Mouse (Mus musculus) limb, embryonic 10.5 days (tissue): ENCODE measurements around the gene Snx11. TPM values are rescaled to one million over a fixed set of nuclear protein-coding genes. Genes with fewer than 3 reads are reported as not detected.

ENCODE experiments used
- DNase-seq: peaks from one replicate; pipeline ENCODE4 v3.0.0-alpha.2; 2017; ENCODE audit warnings: low spot score
- H3K27ac ChIP-seq: fragments of 300-500 bp; sonication (generic); 2 replicates; pipeline ENCODE4 v1.5.1; 2016; ENCODE audit warnings: mild to moderate bottlenecking
- H3K27me3 ChIP-seq: fragments of 300-500 bp; sonication (generic); 2 replicates; pipeline ENCODE4 v1.6.1; 2016; ENCODE audit warnings: low read depth, mild to moderate bottlenecking; ENCODE audit not compliant: poor library complexity, severe bottlenecking
- H3K36me3 ChIP-seq: fragments of 300-500 bp; sonication (generic); 2 replicates; pipeline ENCODE4 v1.6.1; 2016; ENCODE audit warnings: mild to moderate bottlenecking, moderate library complexity
- H3K4me1 ChIP-seq: fragments of 300-500 bp; sonication (generic); 2 replicates; pipeline ENCODE4 v1.6.1; 2016
- H3K4me3 ChIP-seq: fragments of 300-500 bp; sonication (generic); 2 replicates; pipeline ENCODE4 v1.5.1; 2016; ENCODE audit warnings: mild to moderate bottlenecking, moderate library complexity
- H3K9me3 ChIP-seq: fragments of 300-500 bp; sonication (generic); replicated peaks from 2 replicates; pipeline ENCODE4 v1.6.1; 2016; ENCODE audit warnings: mild to moderate bottlenecking
- WGBS: fragments of 180-500 bp; shearing (Covaris S2); methylation state at CpG from one replicate; pipeline ENCODE4 v1.1.7; 2016; 5-methylcytosine and 5-hydroxymethylcytosine counted together
- polyA plus RNA-seq: library from polyadenylated mRNA; unstranded; fragments of >200 nt; fragmentation: Nextera tagmentation; extraction: Ambion mirVana; gene quantifications from 2 replicates; pipeline ENCODE4 v1.2.1, GENCODE M21; 2016

Gene Snx11
- polyA plus RNA-seq, 1 experiment from 2014 or later: 21.4 TPM

- WGBS: 78% methylated on average over 4 of the region's 4 CpGs
- Histone ChIP-seq H3K4me3 (no peak overlapping the region), H3K9me3 (no peaks in the 10 kb centered on the region), H3K36me3 (no peaks in the 10 kb centered on the region), H3K27ac (no peak overlapping the region), H3K4me1 (peaks cover 27% of the 10 kb centered on the region), H3K27me3 (peaks cover 62% of the 10 kb centered on the region)
- no peak for DNase-seq
Observed at GRCm38 (mm10) chr11:96743891-96744290, 33.5 kb downstream of the Snx11 start.

GRCm38 (mm10) chr11:96743000-96743399 lies 34.4 kb downstream of the Snx11 start:
- no peak for DNase-seq
- H3K36me3 ChIP-seq: no peaks in the 10 kb centered on the region
- peaks cover 33% of the 10 kb centered on the region for H3K4me1 ChIP-seq
- H3K27me3 ChIP-seq: peaks cover 71% of the 10 kb centered on the region
- no peaks in the 10 kb centered on the region for H3K9me3 ChIP-seq
- H3K27ac ChIP-seq: no peak overlapping the region
- no peak overlapping the region for H3K4me3 ChIP-seq
- 72% methylated on average over 11 of the region's 11 CpGs for WGBS

DNA sequence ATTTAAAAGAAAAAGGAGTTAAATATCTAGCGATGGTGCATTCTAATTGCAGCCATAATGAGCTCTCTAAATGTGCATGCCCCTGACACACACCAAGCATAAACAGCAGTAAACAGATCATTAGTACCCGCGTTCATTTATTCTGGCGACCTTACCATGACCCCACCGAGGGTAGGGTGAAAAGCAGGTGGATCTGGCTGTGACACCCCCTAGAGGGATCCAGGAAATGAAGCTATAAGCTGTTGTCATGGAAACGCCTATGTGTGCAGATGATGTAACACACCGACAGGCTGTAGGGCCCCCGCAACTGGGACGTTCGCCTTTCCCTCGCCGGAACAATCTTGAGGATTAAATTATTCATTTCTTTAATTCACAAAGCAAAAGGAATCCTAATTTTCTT lies 35.4 kb downstream of the Snx11 start:
- Histone ChIP-seq H3K27me3 (peaks cover 77% of the 10 kb centered on the region), H3K9me3 (no peaks in the 10 kb centered on the region), H3K27ac (no peak overlapping the region), H3K4me3 (no peak overlapping the region), H3K36me3 (no peaks in the 10 kb centered on the region), H3K4me1 (peaks cover 34% of the 10 kb centered on the region)
- WGBS: 25% methylated on average over 12 of the region's 12 CpGs
- DNase-seq: no peak

GRCm38 (mm10) chr11:96740796-96741195 lies 36.6 kb downstream of the Snx11 start:
- Histone ChIP-seq H3K36me3 (no peaks in the 10 kb centered on the region), H3K27ac (no peak overlapping the region), H3K4me3 (no peak overlapping the region), H3K9me3 (no peaks in the 10 kb centered on the region), H3K27me3 (peaks cover 80% of the 10 kb centered on the region), H3K4me1 (peaks cover 46% of the 10 kb centered on the region)
- 74% methylated on average over 12 of the region's 12 CpGs for WGBS
- DNase-seq: no peak

- DNase-seq: no peak
- Histone ChIP-seq H3K4me1 (peaks cover 44% of the 10 kb centered on the region), H3K27ac (no peak overlapping the region), H3K4me3 (no peak overlapping the region), H3K9me3 (no peaks in the 10 kb centered on the region), H3K36me3 (no peaks in the 10 kb centered on the region), H3K27me3 (peaks cover 69% of the 10 kb centered on the region)
- WGBS: 58% methylated on average over 14 of the region's 14 CpGs
Observed at GRCm38 (mm10) chr11:96737673-96738471, 39.5 kb downstream of the Snx11 start.

DNA sequence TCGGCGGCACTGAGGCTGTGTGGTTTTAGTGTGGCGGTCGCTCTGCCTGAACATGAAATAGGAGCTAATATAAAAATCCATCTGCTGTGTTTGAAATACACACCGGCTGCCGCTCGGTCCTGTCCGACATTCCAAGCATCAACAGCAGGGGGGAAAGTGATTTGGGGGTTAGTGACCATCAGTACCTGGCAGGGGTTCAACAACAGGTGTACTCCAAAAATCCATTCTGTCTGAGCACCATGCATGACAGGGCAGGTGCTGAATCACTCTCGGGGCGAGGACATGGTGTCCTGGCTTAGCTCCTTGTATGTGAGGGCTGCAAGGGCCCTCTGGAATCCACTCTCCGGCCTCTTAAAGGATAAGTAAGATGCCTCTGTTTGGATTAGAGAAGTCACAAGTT lies 41.0 kb downstream of the Snx11 start:
- no peak for DNase-seq
- WGBS: 28% methylated on average over 11 of the region's 11 CpGs
- Histone ChIP-seq H3K27me3 (peaks cover 68% of the 10 kb centered on the region), H3K9me3 (no peaks in the 10 kb centered on the region), H3K36me3 (no peaks in the 10 kb centered on the region), H3K4me3 (peak overlapping the region; percentile 42), H3K4me1 (peaks cover 35% of the 10 kb centered on the region), H3K27ac (no peak overlapping the region)

DNA sequence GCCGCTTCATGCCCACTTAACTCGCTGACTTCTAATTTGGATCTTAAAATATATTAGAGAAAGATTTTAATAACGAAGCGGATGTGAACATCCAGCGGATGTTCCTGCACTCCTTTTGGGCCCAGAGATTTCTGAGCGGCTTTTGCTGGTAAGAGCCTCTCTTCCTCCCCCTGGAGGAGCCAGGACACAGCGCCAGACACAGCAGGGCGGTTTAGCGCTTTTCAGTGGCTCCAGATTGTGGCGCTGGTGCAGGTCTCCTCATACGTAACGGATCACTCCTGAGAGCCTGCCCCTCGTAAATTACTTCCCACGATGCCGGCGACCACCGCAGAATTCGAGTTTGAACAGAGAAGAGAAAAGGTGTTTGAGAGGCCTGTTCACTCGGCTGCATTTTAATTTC lies 41.5 kb downstream of the Snx11 start:
- Histone ChIP-seq H3K27ac (no peak overlapping the region), H3K4me3 (peak overlapping the region; percentile 42), H3K27me3 (peaks cover 63% of the 10 kb centered on the region)

GRCm38 (mm10) chr11:96732657-96733056 lies 44.7 kb downstream of the Snx11 start:
- no peak for DNase-seq
- H3K27me3 ChIP-seq: peaks cover 36% of the 10 kb centered on the region
- 54% methylated on average over 4 of the region's 4 CpGs for WGBS

More for the DNA sequence above, 41.5 kb downstream of the Snx11 start:
- H3K9me3 ChIP-seq: no peaks in the 10 kb centered on the region
- 2% methylated on average over 19 of the region's 19 CpGs for WGBS
- H3K36me3 ChIP-seq: no peaks in the 10 kb centered on the region
- peak; percentile 77 for DNase-seq
- peaks cover 33% of the 10 kb centered on the region for H3K4me1 ChIP-seq

GRCm38 (mm10) chr11:96730327-96730726 lies 47.0 kb downstream of the Snx11 start:
- Histone ChIP-seq H3K9me3 (no peaks in the 10 kb centered on the region), H3K27ac (no peak overlapping the region), H3K4me1 (peaks cover 6% of the 10 kb centered on the region; the same call in 1 of the 2 replicates), H3K36me3 (no peaks in the 10 kb centered on the region), H3K27me3 (peaks cover 21% of the 10 kb centered on the region; the same call in 1 of the 2 replicates), H3K4me3 (no peak overlapping the region)
- 90% methylated on average over 5 of the region's 5 CpGs for WGBS
- DNase-seq: no peak

More at GRCm38 (mm10) chr11:96732657-96733056, 44.7 kb downstream of the Snx11 start:
- H3K9me3 ChIP-seq: no peaks in the 10 kb centered on the region
- peaks cover 24% of the 10 kb centered on the region for H3K4me1 ChIP-seq
- no peaks in the 10 kb centered on the region for H3K36me3 ChIP-seq
- H3K27ac ChIP-seq: no peak overlapping the region
- H3K4me3 ChIP-seq: no peak overlapping the region

DNA sequence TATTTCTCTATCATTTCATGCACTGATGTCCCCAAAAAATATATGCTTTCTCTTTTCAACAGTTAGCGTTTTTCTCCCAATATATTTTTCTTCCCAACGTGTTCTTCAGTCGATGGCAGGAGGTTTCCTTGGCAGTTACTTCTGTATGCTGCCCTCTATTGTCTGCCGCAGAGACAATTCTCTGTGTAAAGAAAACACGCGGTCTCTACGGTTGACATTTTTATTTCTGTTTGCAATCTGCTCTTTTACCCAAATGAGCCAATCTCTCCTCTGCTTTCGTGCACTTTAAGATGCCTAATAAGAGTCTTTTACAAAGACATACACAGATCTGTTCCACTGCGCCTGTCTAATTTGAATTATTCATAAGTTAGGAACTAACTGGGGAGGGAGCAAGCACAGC lies 47.9 kb downstream of the Snx11 start:
- Histone ChIP-seq H3K36me3 (no peaks in the 10 kb centered on the region), H3K27ac (no peak overlapping the region), H3K4me1 (peaks cover 10% of the 10 kb centered on the region), H3K4me3 (no peak overlapping the region), H3K27me3 (peaks cover 17% of the 10 kb centered on the region; the same call in 1 of the 2 replicates), H3K9me3 (no peaks in the 10 kb centered on the region)
- WGBS: 52% methylated on average over 9 of the region's 9 CpGs
- no peak for DNase-seq

- WGBS: 84% methylated on average over 2 of the region's 2 CpGs
- peaks cover 11% of the 10 kb centered on the region; the same call in 1 of the 2 replicates for H3K27me3 ChIP-seq
- no peaks in the 10 kb centered on the region for H3K36me3 ChIP-seq
- no peak overlapping the region for H3K27ac ChIP-seq
- no peak overlapping the region for H3K4me3 ChIP-seq
- no peaks in the 10 kb centered on the region for H3K9me3 ChIP-seq
- H3K4me1 ChIP-seq: peaks cover 10% of the 10 kb centered on the region
- DNase-seq: no peak
Observed at GRCm38 (mm10) chr11:96728577-96728976, 48.8 kb downstream of the Snx11 start.

GRCm38 (mm10) chr11:96725833-96726232 lies 51.5 kb downstream of the Snx11 start:
- H3K9me3 ChIP-seq: no peaks in the 10 kb centered on the region
- H3K4me1 ChIP-seq: peaks cover 4% of the 10 kb centered on the region; the same call in 1 of the 2 replicates
- 86% methylated on average over 1 of the region's 1 CpGs for whole genome bisulfite sequencing
- H3K27me3 ChIP-seq: no peaks in the 10 kb centered on the region; the same call in 1 of the 2 replicates
- DNase-seq: no peak
- no peak overlapping the region for H3K27ac ChIP-seq
- H3K4me3 ChIP-seq: no peak overlapping the region
- H3K36me3 ChIP-seq: no peaks in the 10 kb centered on the region

DNA sequence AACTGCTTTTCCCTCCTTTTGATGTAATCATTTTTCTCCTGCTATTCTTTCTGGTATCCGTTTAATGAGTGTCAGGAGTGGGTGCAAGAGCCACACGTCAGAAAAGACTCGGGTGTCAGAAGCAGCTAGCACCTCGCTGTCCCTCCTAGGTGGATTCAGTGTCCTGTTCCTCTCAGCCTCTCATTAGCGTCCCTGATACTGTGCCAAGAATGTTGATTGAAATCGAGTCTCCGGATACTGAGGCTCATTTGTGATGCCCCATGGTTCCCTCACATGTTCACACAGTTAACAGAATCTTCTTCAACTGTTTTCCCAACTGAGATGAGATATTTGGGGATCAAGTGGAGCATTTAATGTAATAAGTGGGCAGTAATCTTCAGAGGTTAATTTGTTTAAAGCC lies 58.8 kb downstream of the Snx11 start:
- 72% methylated on average over 7 of the region's 7 CpGs for WGBS

More for the DNA sequence above, 58.8 kb downstream of the Snx11 start:
- H3K27me3 ChIP-seq: no peaks in the 10 kb centered on the region
- no peaks in the 10 kb centered on the region for H3K36me3 ChIP-seq
- no peak overlapping the region for H3K27ac ChIP-seq
- DNase-seq: no peak
- no peak overlapping the region for H3K4me3 ChIP-seq
- no peaks in the 10 kb centered on the region for H3K9me3 ChIP-seq
- H3K4me1 ChIP-seq: peaks cover 3% of the 10 kb centered on the region; the same call in 1 of the 2 replicates
